Mouse (Mus musculus): ENCODE results near the gene Epm2a. TPM values are rescaled to one million over a fixed set of nuclear protein-coding genes. Genes with fewer than 3 reads are reported as not detected.

The Epm2a gene
- total and polyA plus RNA-seq, 3 experiments, result 12.1 to 35.4 (median 31.2) TPM

- Histone ChIP-seq H3K27ac (no peak overlapping the region), H3K27me3 (ENCODE audit: control insufficient read depth, insufficient read depth, low read length) (no peaks in the 10 kb centered on the region), H3K36me3 (ENCODE audit: control insufficient read depth, insufficient read depth, low read length) (no peaks in the 10 kb centered on the region), H3K4me3 (no peak overlapping the region), H3K4me1 (ENCODE audit: control insufficient read depth, insufficient read depth, low read length) (no peaks in the 10 kb centered on the region), H3K9ac (ENCODE audit: low read depth, low read length) (no peak overlapping the region), H3K79me2 (replicated peaks; ENCODE audit: control insufficient read depth, insufficient read depth, low read length) (no peaks in the 10 kb centered on the region)
- TF ChIP-seq EP300 (IDR thresholded peaks at IDR 0.05; ENCODE audit: insufficient read depth, low read depth, low read length) (no peak), CTCF (IDR thresholded peaks at IDR 0.05) (no peak), POLR2A (IDR thresholded peaks at IDR 0.05; ENCODE audit: insufficient read depth, low read depth, low read length) (no peak)
- intact Hi-C loops (cut with DNase I), result no loop called here
- 78% methylated on average over 2 of the region's 2 CpGs for WGBS
- DNase-seq, result no peak
Measured at GRCm38 (mm10) chr10:11381302-11381701, 38.1 kb downstream of the Epm2a start.

GRCm38 (mm10) chr10:11410926-11411325 lies 67.7 kb downstream of the Epm2a start:
- TF ChIP-seq POLR2A (IDR thresholded peaks at IDR 0.05; ENCODE audit: insufficient read depth, low read depth, low read length) (no peak), EP300 (IDR thresholded peaks at IDR 0.05; ENCODE audit: insufficient read depth, low read depth, low read length) (no peak), CTCF (IDR thresholded peaks at IDR 0.05) (no peak)
- 66% methylated on average over 5 of the region's 5 CpGs for WGBS
- Histone ChIP-seq H3K9ac (ENCODE audit: low read depth, low read length) (no peak overlapping the region), H3K27ac (no peak overlapping the region), H3K79me2 (replicated peaks; ENCODE audit: control insufficient read depth, insufficient read depth, low read length) (no peaks in the 10 kb centered on the region), H3K36me3 (ENCODE audit: control insufficient read depth, insufficient read depth, low read length) (no peaks in the 10 kb centered on the region), H3K27me3 (ENCODE audit: control insufficient read depth, insufficient read depth, low read length) (no peaks in the 10 kb centered on the region), H3K4me3 (no peak overlapping the region), H3K4me1 (ENCODE audit: control insufficient read depth, insufficient read depth, low read length) (no peaks in the 10 kb centered on the region)
- intact Hi-C loops (cut with DNase I), result no loop called here
- DNase-seq, result no peak

GRCm38 (mm10) chr10:11420071-11420470 lies 76.9 kb downstream of the Epm2a start:
- Histone ChIP-seq H3K79me2 (replicated peaks; ENCODE audit: control insufficient read depth, insufficient read depth, low read length) (no peaks in the 10 kb centered on the region), H3K27me3 (ENCODE audit: control insufficient read depth, insufficient read depth, low read length) (no peaks in the 10 kb centered on the region), H3K27ac (no peak overlapping the region), H3K9ac (ENCODE audit: low read depth, low read length) (no peak overlapping the region), H3K36me3 (ENCODE audit: control insufficient read depth, insufficient read depth, low read length) (no peaks in the 10 kb centered on the region), H3K4me3 (no peak overlapping the region), H3K4me1 (ENCODE audit: control insufficient read depth, insufficient read depth, low read length) (no peaks in the 10 kb centered on the region)
- DNase-seq, result no peak
- intact Hi-C loops (cut with DNase I), result no loop called here
- WGBS, result 92% methylated on average over 3 of the region's 3 CpGs
- TF ChIP-seq CTCF (IDR thresholded peaks at IDR 0.05) (no peak), EP300 (IDR thresholded peaks at IDR 0.05; ENCODE audit: insufficient read depth, low read depth, low read length) (no peak), POLR2A (IDR thresholded peaks at IDR 0.05; ENCODE audit: insufficient read depth, low read depth, low read length) (no peak)

GRCm38 (mm10) chr10:11429059-11429812 lies 86.0 kb downstream of the Epm2a start:
- no peaks in the 10 kb centered on the region for H3K36me3 ChIP-seq (ENCODE audit: control insufficient read depth, insufficient read depth, low read length)
- no peaks in the 10 kb centered on the region for H3K4me1 ChIP-seq (ENCODE audit: control insufficient read depth, insufficient read depth, low read length)
- H3K9ac ChIP-seq (ENCODE audit: low read depth, low read length), result no peak overlapping the region
- TF ChIP-seq EP300 (IDR thresholded peaks at IDR 0.05; ENCODE audit: insufficient read depth, low read depth, low read length) (no peak), POLR2A (IDR thresholded peaks at IDR 0.05; ENCODE audit: insufficient read depth, low read depth, low read length) (no peak), CTCF (IDR thresholded peaks at IDR 0.05) (no peak)
- H3K4me3 ChIP-seq, result no peak overlapping the region
- H3K27ac ChIP-seq, result no peak overlapping the region
- H3K79me2 ChIP-seq (replicated peaks; ENCODE audit: control insufficient read depth, insufficient read depth, low read length), result no peaks in the 10 kb centered on the region
- no peaks in the 10 kb centered on the region for H3K27me3 ChIP-seq (ENCODE audit: control insufficient read depth, insufficient read depth, low read length)
- intact Hi-C loops (cut with DNase I), result no loop called here
- 89% methylated on average over 12 of the region's 12 CpGs for WGBS
- no peak for DNase-seq

- Histone ChIP-seq H3K27me3 (ENCODE audit: control insufficient read depth, insufficient read depth, low read length) (no peaks in the 10 kb centered on the region), H3K9ac (ENCODE audit: low read depth, low read length) (no peak overlapping the region), H3K79me2 (replicated peaks; ENCODE audit: control insufficient read depth, insufficient read depth, low read length) (no peaks in the 10 kb centered on the region), H3K36me3 (ENCODE audit: control insufficient read depth, insufficient read depth, low read length) (no peaks in the 10 kb centered on the region), H3K4me3 (no peak overlapping the region), H3K27ac (no peak overlapping the region), H3K4me1 (ENCODE audit: control insufficient read depth, insufficient read depth, low read length) (no peaks in the 10 kb centered on the region)
- 75% methylated on average over 1 of the region's 1 CpGs for WGBS
- intact Hi-C loops (cut with DNase I), result no loop called here
- TF ChIP-seq CTCF (IDR thresholded peaks at IDR 0.05), result no peak
- no peak for TF ChIP-seq EP300 (IDR thresholded peaks at IDR 0.05; ENCODE audit: insufficient read depth, low read depth, low read length)
- DNase-seq, result no peak
Measured at GRCm38 (mm10) chr10:11436961-11437360, 93.8 kb downstream of the Epm2a start.

GRCm38 (mm10) chr10:11438461-11438860 lies 95.3 kb downstream of the Epm2a start:
- no peaks in the 10 kb centered on the region for H3K36me3 ChIP-seq (ENCODE audit: control insufficient read depth, insufficient read depth, low read length)
- TF ChIP-seq CTCF (IDR thresholded peaks at IDR 0.05), result no peak
- DNase-seq, result no peak

More at GRCm38 (mm10) chr10:11438461-11438860, 95.3 kb downstream of the Epm2a start:
- 92% methylated on average over 10 of the region's 10 CpGs for WGBS
- Histone ChIP-seq H3K27ac (no peak overlapping the region), H3K9ac (ENCODE audit: low read depth, low read length) (no peak overlapping the region), H3K27me3 (ENCODE audit: control insufficient read depth, insufficient read depth, low read length) (no peaks in the 10 kb centered on the region), H3K4me3 (no peak overlapping the region), H3K79me2 (replicated peaks; ENCODE audit: control insufficient read depth, insufficient read depth, low read length) (no peaks in the 10 kb centered on the region), H3K4me1 (ENCODE audit: control insufficient read depth, insufficient read depth, low read length) (no peaks in the 10 kb centered on the region)
- intact Hi-C loops (cut with DNase I), result no loop called here
